Mouse (Mus musculus): ENCODE data around the gene Btnl4.
A peak's percentile ranks its signal among the peaks of the same experiment; 100 is the strongest.

Btnl4 gene

GRCm38 (mm10) chr17:34437606-34438005 lies 39.5 kb downstream of the Btnl4 start:
- DNase-seq (ENCODE audit: inconsistent age in 2 of 2, low spot score in 1 of 2) = peak in 1 of 2 experiments; percentile 20

- peak in 1 of 2 experiments; percentile 33 for DNase-seq (ENCODE audit: inconsistent age in 2 of 2, low spot score in 1 of 2)
These were observed 40.0 kb downstream of the Btnl4 start for GRCm38 (mm10) chr17:34437120-34437519.

- peak; percentile 26 to 39 for DNase-seq (ENCODE audit: inconsistent age in 2 of 2, low spot score in 1 of 2)
These were observed 49.5 kb downstream of the Btnl4 start for GRCm38 (mm10) chr17:34427597-34427996.

GRCm38 (mm10) chr17:34420014-34420413 lies 57.1 kb downstream of the Btnl4 start:
- no peak for DNase-seq (ENCODE audit: inconsistent age in 2 of 2, low spot score in 1 of 2)

Measured in adrenal gland, adult (tissue).